Mouse (Mus musculus): ENCODE data around the gene Nkx6-2. TPM values are rescaled to one million over a fixed set of nuclear protein-coding genes. Genes with fewer than 3 reads are reported as not detected.

Nkx6-2 gene
- polyA plus RNA-seq, 1 experiment, result not detected

GRCm38 (mm10) chr7:139585183-139585821 lies 2.7 kb upstream of the Nkx6-2 start:
- Histone ChIP-seq H3K27me3 (ENCODE audit: control insufficient read depth, insufficient read depth, insufficient read length) (peaks cover 31% of the 10 kb centered on the region), H3K4me2 (ENCODE audit: low read depth) (peak overlapping the region; percentile 50), H3K36me3 (ENCODE audit: control insufficient read depth, insufficient read depth) (no peaks in the 10 kb centered on the region), H3K4me3 (no peak overlapping the region), H3K79me2 (ENCODE audit: control insufficient read depth, insufficient read depth) (no peaks in the 10 kb centered on the region), H3ac (ENCODE audit: control insufficient read depth, insufficient read length) (no peak overlapping the region)
- TF ChIP-seq TCF3 (IDR thresholded peaks at IDR 0.05; ENCODE audit: insufficient read length, low read depth) (no peak), USF1 (IDR thresholded peaks at IDR 0.05; ENCODE audit: low read depth) (no peak), POLR2A (IDR thresholded peaks at IDR 0.05; ENCODE audit: insufficient read length, low read depth) (no peak), MYOD1 (IDR thresholded peaks at IDR 0.05; ENCODE audit: control insufficient read depth in 1 of 3, insufficient read length in 2 of 3, low read depth in 2 of 3) (no peak), MYOG (IDR thresholded peaks at IDR 0.05; ENCODE audit: control insufficient read depth in 1 of 3, insufficient read depth in 1 of 3, insufficient read length in 2 of 3, low read depth in 2 of 3) (no peak), SRF (IDR thresholded peaks at IDR 0.05; ENCODE audit: control insufficient read depth, insufficient read length, low read depth) (no peak), TCF12 (IDR thresholded peaks at IDR 0.05; ENCODE audit: insufficient read depth, poor library complexity, severe bottlenecking) (no peak), REST (IDR thresholded peaks at IDR 0.05; ENCODE audit: insufficient read depth, insufficient read length) (no peak), POLR2AphosphoS2 (IDR thresholded peaks at IDR 0.05; ENCODE audit: insufficient read length, low read depth) (no peak), MAX (IDR thresholded peaks at IDR 0.05; ENCODE audit: low read depth) (no peak), CEBPB (IDR thresholded peaks at IDR 0.05; ENCODE audit: insufficient read depth, poor library complexity, severe bottlenecking) (no peak), E2F4 (IDR thresholded peaks at IDR 0.05; ENCODE audit: insufficient read depth) (no peak)

- Histone ChIP-seq H3K4me3 (no peak overlapping the region), H3K36me3 (ENCODE audit: control insufficient read depth, insufficient read depth) (no peaks in the 10 kb centered on the region), H3K27me3 (ENCODE audit: control insufficient read depth, insufficient read depth, insufficient read length) (peaks cover 31% of the 10 kb centered on the region), H3K79me2 (ENCODE audit: control insufficient read depth, insufficient read depth) (no peaks in the 10 kb centered on the region), H3K4me2 (ENCODE audit: low read depth) (no peak overlapping the region), H3ac (ENCODE audit: control insufficient read depth, insufficient read length) (no peak overlapping the region)
- no peak for TF ChIP-seq CEBPB (IDR thresholded peaks at IDR 0.05; ENCODE audit: insufficient read depth, poor library complexity, severe bottlenecking)
- TF ChIP-seq E2F4 (IDR thresholded peaks at IDR 0.05; ENCODE audit: insufficient read depth), result no peak
- no peak for TF ChIP-seq REST (IDR thresholded peaks at IDR 0.05; ENCODE audit: insufficient read depth, insufficient read length)
- no peak for TF ChIP-seq TCF3 (IDR thresholded peaks at IDR 0.05; ENCODE audit: insufficient read length, low read depth)
- no peak for TF ChIP-seq MYOD1 (IDR thresholded peaks at IDR 0.05; ENCODE audit: control insufficient read depth in 1 of 3, insufficient read length in 2 of 3, low read depth in 2 of 3)
- no peak for TF ChIP-seq POLR2AphosphoS2 (IDR thresholded peaks at IDR 0.05; ENCODE audit: insufficient read length, low read depth)
- no peak for TF ChIP-seq SRF (IDR thresholded peaks at IDR 0.05; ENCODE audit: control insufficient read depth, insufficient read length, low read depth)
- TF ChIP-seq MAX (IDR thresholded peaks at IDR 0.05; ENCODE audit: low read depth), result no peak
Measured at GRCm38 (mm10) chr7:139584221-139585175, 1.9 kb upstream of the Nkx6-2 start.

GRCm38 (mm10) chr7:139583094-139583737 lies 619 bp upstream of the Nkx6-2 start:
- Histone ChIP-seq H3K4me3 (no peak overlapping the region), H3ac (ENCODE audit: control insufficient read depth, insufficient read length) (no peak overlapping the region), H3K4me2 (ENCODE audit: low read depth) (no peak overlapping the region), H3K36me3 (ENCODE audit: control insufficient read depth, insufficient read depth) (no peaks in the 10 kb centered on the region), H3K27me3 (ENCODE audit: control insufficient read depth, insufficient read depth, insufficient read length) (peaks cover 31% of the 10 kb centered on the region), H3K79me2 (ENCODE audit: control insufficient read depth, insufficient read depth) (no peaks in the 10 kb centered on the region)
- no peak for TF ChIP-seq MYOG (IDR thresholded peaks at IDR 0.05; ENCODE audit: control insufficient read depth in 1 of 3, insufficient read depth in 1 of 3, insufficient read length in 2 of 3, low read depth in 2 of 3)
- no peak for TF ChIP-seq TCF12 (IDR thresholded peaks at IDR 0.05; ENCODE audit: insufficient read depth, poor library complexity, severe bottlenecking)

GRCm38 (mm10) chr7:139581801-139582571 lies 611 bp downstream of the Nkx6-2 start:
- Histone ChIP-seq H3K36me3 (ENCODE audit: control insufficient read depth, insufficient read depth) (no peaks in the 10 kb centered on the region), H3ac (ENCODE audit: control insufficient read depth, insufficient read length) (no peak overlapping the region), H3K27me3 (ENCODE audit: control insufficient read depth, insufficient read depth, insufficient read length) (peaks cover 28% of the 10 kb centered on the region), H3K79me2 (ENCODE audit: control insufficient read depth, insufficient read depth) (no peaks in the 10 kb centered on the region), H3K4me3 (no peak overlapping the region), H3K4me2 (ENCODE audit: low read depth) (no peak overlapping the region)
- no peak for TF ChIP-seq E2F4 (IDR thresholded peaks at IDR 0.05; ENCODE audit: insufficient read depth)
- TF ChIP-seq USF1 (IDR thresholded peaks at IDR 0.05; ENCODE audit: low read depth), result no peak
- TF ChIP-seq CEBPB (IDR thresholded peaks at IDR 0.05; ENCODE audit: insufficient read depth, poor library complexity, severe bottlenecking), result no peak
- TF ChIP-seq TCF3 (IDR thresholded peaks at IDR 0.05; ENCODE audit: insufficient read length, low read depth), result no peak
- TF ChIP-seq MAX (IDR thresholded peaks at IDR 0.05; ENCODE audit: low read depth), result no peak
- no peak for TF ChIP-seq SRF (IDR thresholded peaks at IDR 0.05; ENCODE audit: control insufficient read depth, insufficient read length, low read depth)
- no peak for TF ChIP-seq REST (IDR thresholded peaks at IDR 0.05; ENCODE audit: insufficient read depth, insufficient read length)
- no peak for TF ChIP-seq MYOG (IDR thresholded peaks at IDR 0.05; ENCODE audit: control insufficient read depth in 1 of 3, insufficient read depth in 1 of 3, insufficient read length in 2 of 3, low read depth in 2 of 3)
- no peak for TF ChIP-seq TCF12 (IDR thresholded peaks at IDR 0.05; ENCODE audit: insufficient read depth, poor library complexity, severe bottlenecking)
- no peak for TF ChIP-seq POLR2AphosphoS2 (IDR thresholded peaks at IDR 0.05; ENCODE audit: insufficient read length, low read depth)
- TF ChIP-seq MYOD1 (IDR thresholded peaks at IDR 0.05; ENCODE audit: control insufficient read depth in 1 of 3, insufficient read length in 2 of 3, low read depth in 2 of 3), result no peak
- no peak for TF ChIP-seq POLR2A (IDR thresholded peaks at IDR 0.05; ENCODE audit: insufficient read length, low read depth)
